Mouse (Mus musculus) E14TG2a.4 (cell line): ENCODE measurements around the gene Fshr.

Experiments used
- H3K27me3 ChIP-seq: 2 replicates; pipeline ENCODE4 v1.6.1; 2014; ENCODE audit warnings: low read length, control low read depth; ENCODE audit not compliant: insufficient read depth
- H3K36me3 ChIP-seq: 2 replicates; pipeline ENCODE4 v1.6.1; 2014; ENCODE audit warnings: low read length, control low read depth; ENCODE audit not compliant: insufficient read depth
- H3K4me1 ChIP-seq: replicated peaks from 2 replicates; pipeline ENCODE4 v1.6.1; 2014; ENCODE audit warnings: low read depth, low read length, control low read depth
- H3K4me3 ChIP-seq: replicated peaks from 2 replicates; pipeline ENCODE4 v1.5.1; 2014; ENCODE audit warnings: mild to moderate bottlenecking, low read length
- H3K9me3 ChIP-seq: 2 replicates; pipeline ENCODE4 v1.6.1; 2014; ENCODE audit warnings: low read length, control low read depth
- CTCF ChIP-seq: conservative IDR thresholded peaks from 2 replicates; pipeline ENCODE4 v1.5.1; 2014; ENCODE audit warnings: low read length
- NANOG ChIP-seq: IDR thresholded peaks from 2 replicates; pipeline ENCODE4 v1.6.1; 2014; ENCODE audit warnings: borderline replicate concordance, low read length, mixed read lengths
- POU5F1 ChIP-seq: IDR thresholded peaks from 2 replicates; pipeline ENCODE4 v1.6.1; 2014; ENCODE audit warnings: low read length, borderline replicate concordance

Gene Fshr

GRCm38 (mm10) chr17:88954011-88954410 lies 246.5 kb downstream of the Fshr start:
- Histone ChIP-seq H3K9me3 (no peaks in the 10 kb centered on the region), H3K4me3 (no peak overlapping the region), H3K27me3 (no peaks in the 10 kb centered on the region), H3K36me3 (no peaks in the 10 kb centered on the region), H3K4me1 (no peaks in the 10 kb centered on the region)
- TF ChIP-seq CTCF (peak; percentile 69), POU5F1 (no peak)

GRCm38 (mm10) chr17:88938153-88938681 lies 262.3 kb downstream of the Fshr start:
- no peaks in the 10 kb centered on the region for H3K4me1 ChIP-seq
- no peak overlapping the region for H3K4me3 ChIP-seq
- no peaks in the 10 kb centered on the region for H3K27me3 ChIP-seq
- TF ChIP-seq NANOG: no peak
- TF ChIP-seq CTCF: no peak
- TF ChIP-seq POU5F1: no peak
- H3K9me3 ChIP-seq: no peaks in the 10 kb centered on the region
- no peaks in the 10 kb centered on the region for H3K36me3 ChIP-seq

- TF ChIP-seq CTCF: no peak
- TF ChIP-seq NANOG: no peak
- no peak for TF ChIP-seq POU5F1
- Histone ChIP-seq H3K27me3 (no peaks in the 10 kb centered on the region), H3K4me1 (no peaks in the 10 kb centered on the region), H3K36me3 (no peaks in the 10 kb centered on the region), H3K9me3 (no peaks in the 10 kb centered on the region), H3K4me3 (no peak overlapping the region)
These were observed 262.9 kb downstream of the Fshr start for GRCm38 (mm10) chr17:88937341-88938152.

- no peak overlapping the region for H3K4me3 ChIP-seq
- H3K9me3 ChIP-seq: no peaks in the 10 kb centered on the region
- no peaks in the 10 kb centered on the region for H3K36me3 ChIP-seq
- no peaks in the 10 kb centered on the region for H3K27me3 ChIP-seq
- no peak for TF ChIP-seq POU5F1
- no peak for TF ChIP-seq CTCF
- TF ChIP-seq NANOG: no peak
- H3K4me1 ChIP-seq: no peaks in the 10 kb centered on the region
These were observed 263.5 kb downstream of the Fshr start for GRCm38 (mm10) chr17:88936941-88937340.
